Mouse (Mus musculus): Measurements from ENCODE around the gene Clic1. TPM values are rescaled to one million over a fixed set of nuclear protein-coding genes. Genes with fewer than 3 reads are reported as not detected.
"Not testable (repeated sequence)": the region's sequence is repeated elsewhere in the genome, so short reads cannot be mapped to it uniquely, and the experiment has no call there.

Gene Clic1
- polyA plus RNA-seq, 1 experiment from 2014 or later: 17.7 TPM

DNA sequence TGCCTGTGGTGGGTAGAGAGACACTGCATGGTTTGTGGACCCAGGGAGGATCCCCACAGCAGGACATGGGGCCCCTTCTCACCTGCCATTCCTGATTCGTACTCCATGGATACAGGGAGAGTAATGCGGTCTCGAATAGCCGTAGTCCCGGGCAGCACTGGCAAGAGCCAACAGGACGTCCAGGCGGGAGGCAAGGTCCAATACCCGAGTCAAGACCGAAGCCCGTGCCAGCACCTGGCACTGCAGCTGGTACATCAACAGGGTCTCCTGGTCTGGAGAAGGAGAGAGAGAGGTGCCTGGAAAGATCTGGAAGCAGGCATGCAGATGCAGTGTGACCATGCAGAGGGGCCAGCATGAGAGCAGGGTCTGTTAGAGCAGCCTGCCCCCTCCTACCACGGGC, 18.5 kb upstream of the Clic1 start:
- H3K9me3 ChIP-seq (ENCODE audit: control insufficient read depth, low read length): no peaks in the 10 kb centered on the region
- 93% methylated on average over 11 of the region's 11 CpGs for WGBS
- H3K9ac ChIP-seq (replicated peaks; ENCODE audit: low read length): no peak overlapping the region
- ATAC-seq (ENCODE audit: low FRiP score, low TSS enrichment) (no peak), DNase-seq (no peak)
- no peak overlapping the region for H3K4me3 ChIP-seq (replicated peaks; ENCODE audit: low read depth, low read length)
- peaks cover 8% of the 10 kb centered on the region; the same call in 1 of the 2 replicates for H3K4me1 ChIP-seq (ENCODE audit: control insufficient read depth, insufficient read depth, low read length)
- no peaks in the 10 kb centered on the region for H3K27me3 ChIP-seq (ENCODE audit: control insufficient read depth, insufficient read depth, low read length)
- H3K27ac ChIP-seq (replicated peaks; ENCODE audit: low read depth, low read length): no peak overlapping the region
- H3K4me2 ChIP-seq (ENCODE audit: low read length): no peak overlapping the region
- no peaks in the 10 kb centered on the region for H3K36me3 ChIP-seq (ENCODE audit: control insufficient read depth, insufficient read depth, low read length)

- H3K27me3 ChIP-seq (ENCODE audit: control insufficient read depth, insufficient read depth, low read length): no peaks in the 10 kb centered on the region
- H3K4me1 ChIP-seq (ENCODE audit: control insufficient read depth, insufficient read depth, low read length): peaks cover 8% of the 10 kb centered on the region; the same call in 1 of the 2 replicates
- WGBS: 88% methylated on average over 7 of the region's 7 CpGs
- DNase-seq (no peak), ATAC-seq (ENCODE audit: low FRiP score, low TSS enrichment) (no peak)
- no peaks in the 10 kb centered on the region for H3K9me3 ChIP-seq (ENCODE audit: control insufficient read depth, low read length)
- no peaks in the 10 kb centered on the region for H3K36me3 ChIP-seq (ENCODE audit: control insufficient read depth, insufficient read depth, low read length)
- H3K4me3 ChIP-seq (replicated peaks; ENCODE audit: low read depth, low read length): no peak overlapping the region
- no peak overlapping the region for H3K4me2 ChIP-seq (ENCODE audit: low read length)
- H3K9ac ChIP-seq (replicated peaks; ENCODE audit: low read length): no peak overlapping the region
- no peak overlapping the region for H3K27ac ChIP-seq (replicated peaks; ENCODE audit: low read depth, low read length)
Measured at GRCm38 (mm10) chr17:35031880-35032279, 17.9 kb upstream of the Clic1 start.

GRCm38 (mm10) chr17:35032323-35032870, 17.4 kb upstream of the Clic1 start:
- 69% methylated on average over 8 of the region's 8 CpGs for WGBS
- no peak for DNase-seq
- no peaks in the 10 kb centered on the region for H3K9me3 ChIP-seq (ENCODE audit: control insufficient read depth, low read length)

GRCm38 (mm10) chr17:35033703-35034102, 16.1 kb upstream of the Clic1 start:
- WGBS: 76% methylated on average over 1 of the region's 1 CpGs
- not testable (repeated sequence) for H3K36me3 ChIP-seq (ENCODE audit: control insufficient read depth, insufficient read depth, low read length); ATAC-seq (ENCODE audit: low FRiP score, low TSS enrichment); H3K9me3 ChIP-seq (ENCODE audit: control insufficient read depth, low read length); H3K9ac ChIP-seq (replicated peaks; ENCODE audit: low read length); H3K4me1 ChIP-seq (ENCODE audit: control insufficient read depth, insufficient read depth, low read length); H3K4me2 ChIP-seq (ENCODE audit: low read length); DNase-seq; H3K4me3 ChIP-seq (replicated peaks; ENCODE audit: low read depth, low read length); H3K27ac ChIP-seq (replicated peaks; ENCODE audit: low read depth, low read length); H3K27me3 ChIP-seq (ENCODE audit: control insufficient read depth, insufficient read depth, low read length)

More at GRCm38 (mm10) chr17:35032323-35032870, 17.4 kb upstream of the Clic1 start:
- Histone ChIP-seq H3K4me1 (ENCODE audit: control insufficient read depth, insufficient read depth, low read length) (peaks cover 8% of the 10 kb centered on the region; the same call in 1 of the 2 replicates), H3K4me3 (replicated peaks; ENCODE audit: low read depth, low read length) (no peak overlapping the region), H3K36me3 (ENCODE audit: control insufficient read depth, insufficient read depth, low read length) (no peaks in the 10 kb centered on the region), H3K27ac (replicated peaks; ENCODE audit: low read depth, low read length) (no peak overlapping the region), H3K27me3 (ENCODE audit: control insufficient read depth, insufficient read depth, low read length) (no peaks in the 10 kb centered on the region), H3K4me2 (ENCODE audit: low read length) (no peak overlapping the region), H3K9ac (replicated peaks; ENCODE audit: low read length) (no peak overlapping the region)
- no peak for ATAC-seq (ENCODE audit: low FRiP score, low TSS enrichment)

DNA sequence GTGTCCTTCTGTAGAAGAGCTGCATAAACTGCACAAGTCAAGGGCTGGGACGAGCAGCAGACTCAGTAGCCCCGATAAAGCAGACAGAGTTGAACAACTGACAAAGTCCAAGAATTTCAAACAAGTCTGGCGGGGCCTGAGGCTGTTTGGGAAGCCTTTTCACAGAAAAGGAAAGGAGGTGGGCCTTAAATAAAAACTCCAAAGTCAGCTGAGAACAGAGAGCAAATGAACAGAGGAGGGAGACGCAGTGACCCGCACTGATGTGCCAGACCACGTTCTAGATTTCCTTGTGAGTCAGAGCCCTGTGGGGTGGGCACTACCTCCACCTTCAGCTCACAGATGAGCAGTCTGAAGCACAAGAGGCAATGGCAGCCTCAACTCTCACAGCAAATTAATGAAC, 14.9 kb upstream of the Clic1 start:
- Histone ChIP-seq H3K4me3 (replicated peaks; ENCODE audit: low read depth, low read length) (no peak overlapping the region), H3K9me3 (ENCODE audit: control insufficient read depth, low read length) (no peaks in the 10 kb centered on the region), H3K36me3 (ENCODE audit: control insufficient read depth, insufficient read depth, low read length) (no peaks in the 10 kb centered on the region), H3K27ac (replicated peaks; ENCODE audit: low read depth, low read length) (no peak overlapping the region), H3K4me2 (ENCODE audit: low read length) (no peak overlapping the region), H3K27me3 (ENCODE audit: control insufficient read depth, insufficient read depth, low read length) (no peaks in the 10 kb centered on the region), H3K9ac (replicated peaks; ENCODE audit: low read length) (no peak overlapping the region), H3K4me1 (ENCODE audit: control insufficient read depth, insufficient read depth, low read length) (peaks cover 3% of the 10 kb centered on the region; the same call in 1 of the 2 replicates)
- ATAC-seq (ENCODE audit: low FRiP score, low TSS enrichment) (no peak), DNase-seq (no peak)
- 86% methylated on average over 6 of the region's 6 CpGs for WGBS

- H3K9me3 ChIP-seq (ENCODE audit: control insufficient read depth, low read length): no peaks in the 10 kb centered on the region
- 87% methylated on average over 11 of the region's 11 CpGs for WGBS
- no peaks in the 10 kb centered on the region for H3K4me1 ChIP-seq (ENCODE audit: control insufficient read depth, insufficient read depth, low read length)
- DNase-seq: no peak
- H3K27me3 ChIP-seq (ENCODE audit: control insufficient read depth, insufficient read depth, low read length): no peaks in the 10 kb centered on the region
- H3K9ac ChIP-seq (replicated peaks; ENCODE audit: low read length): no peak overlapping the region
- no peak for ATAC-seq (ENCODE audit: low FRiP score, low TSS enrichment)
- H3K4me2 ChIP-seq (ENCODE audit: low read length): no peak overlapping the region
- H3K27ac ChIP-seq (replicated peaks; ENCODE audit: low read depth, low read length): no peak overlapping the region
- no peaks in the 10 kb centered on the region for H3K36me3 ChIP-seq (ENCODE audit: control insufficient read depth, insufficient read depth, low read length)
- H3K4me3 ChIP-seq (replicated peaks; ENCODE audit: low read depth, low read length): no peak overlapping the region
Measured at GRCm38 (mm10) chr17:35039121-35039873, 10.5 kb upstream of the Clic1 start.

DNA sequence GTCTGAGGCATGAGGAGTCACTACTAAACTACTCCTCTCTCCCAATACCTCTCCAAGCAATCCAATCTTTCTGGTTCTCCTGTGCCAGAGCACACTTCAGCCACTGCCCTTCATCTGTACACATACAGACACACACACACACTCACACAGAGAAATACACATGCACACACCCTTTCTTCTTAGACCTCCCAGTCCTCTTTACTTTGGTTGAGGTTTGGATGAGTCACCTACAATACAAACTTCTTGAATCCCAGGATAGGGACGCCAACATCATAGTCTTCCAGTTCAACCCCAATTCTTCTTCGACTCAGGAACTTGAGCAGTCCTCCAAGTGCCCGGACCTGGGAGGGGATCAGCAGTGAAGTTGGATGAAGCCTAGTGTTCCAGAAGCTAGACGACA, 6.0 kb upstream of the Clic1 start:
- no peak for DNase-seq
- peaks cover 13% of the 10 kb centered on the region for H3K4me1 ChIP-seq (ENCODE audit: control insufficient read depth, insufficient read depth, low read length)
- H3K9ac ChIP-seq (replicated peaks; ENCODE audit: low read length): no peak overlapping the region
- ATAC-seq (ENCODE audit: low FRiP score, low TSS enrichment): no peak
- WGBS: 91% methylated on average over 4 of the region's 4 CpGs
- H3K9me3 ChIP-seq (ENCODE audit: control insufficient read depth, low read length): no peaks in the 10 kb centered on the region
- H3K4me3 ChIP-seq (replicated peaks; ENCODE audit: low read depth, low read length): no peak overlapping the region
- H3K27me3 ChIP-seq (ENCODE audit: control insufficient read depth, insufficient read depth, low read length): no peaks in the 10 kb centered on the region
- no peaks in the 10 kb centered on the region for H3K36me3 ChIP-seq (ENCODE audit: control insufficient read depth, insufficient read depth, low read length)
- no peak overlapping the region for H3K27ac ChIP-seq (replicated peaks; ENCODE audit: low read depth, low read length)
- no peak overlapping the region for H3K4me2 ChIP-seq (ENCODE audit: low read length)

- H3K9ac ChIP-seq (replicated peaks; ENCODE audit: low read length): no peak overlapping the region; the same call in 1 of the 2 replicates
- H3K27ac ChIP-seq (replicated peaks; ENCODE audit: low read depth, low read length): no peak overlapping the region
- H3K4me3 ChIP-seq (replicated peaks; ENCODE audit: low read depth, low read length): peak overlapping the region; percentile 51; the same call in 1 of the 2 replicates
- H3K36me3 ChIP-seq (ENCODE audit: control insufficient read depth, insufficient read depth, low read length): no peaks in the 10 kb centered on the region
- H3K27me3 ChIP-seq (ENCODE audit: control insufficient read depth, insufficient read depth, low read length): no peaks in the 10 kb centered on the region
- WGBS: 92% methylated on average over 7 of the region's 7 CpGs
- ATAC-seq (ENCODE audit: low FRiP score, low TSS enrichment) (no peak), DNase-seq (no peak)
- H3K4me2 ChIP-seq (ENCODE audit: low read length): peak overlapping the region; percentile 91
- no peaks in the 10 kb centered on the region for H3K9me3 ChIP-seq (ENCODE audit: control insufficient read depth, low read length)
- peaks cover 16% of the 10 kb centered on the region for H3K4me1 ChIP-seq (ENCODE audit: control insufficient read depth, insufficient read depth, low read length)
Measured at GRCm38 (mm10) chr17:35044904-35045806, 4.6 kb upstream of the Clic1 start.
